Mouse (Mus musculus) urinary bladder, postnatal 25 days (tissue): ENCODE measurements around the gene Fxyd6.

Experiments used
- DNase-seq: peaks from one replicate; pipeline ENCODE4 v3.0.0; 2022; ENCODE audit warnings: low spot score

The Fxyd6 gene

DNA sequence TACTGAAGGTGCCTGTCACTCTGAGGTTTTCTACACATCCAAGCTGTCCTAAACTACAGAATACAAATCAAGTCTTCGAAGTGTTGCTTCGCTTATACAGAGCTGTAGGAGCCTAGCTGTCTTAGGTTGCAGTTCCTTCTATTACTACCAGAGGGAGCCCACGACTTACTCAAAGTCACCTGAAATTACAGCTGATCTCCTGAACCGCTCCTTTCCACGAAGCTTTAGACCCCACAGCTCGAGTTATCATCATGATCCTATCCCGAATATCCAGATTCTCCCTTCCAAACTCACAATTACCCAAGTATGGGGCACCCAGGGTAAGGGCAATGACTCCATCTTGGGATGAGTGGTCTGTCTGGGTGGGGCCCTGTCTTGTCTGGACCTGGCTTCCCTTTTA lies 41.8 kb downstream of the Fxyd6 start:
- no peak for DNase-seq

DNA sequence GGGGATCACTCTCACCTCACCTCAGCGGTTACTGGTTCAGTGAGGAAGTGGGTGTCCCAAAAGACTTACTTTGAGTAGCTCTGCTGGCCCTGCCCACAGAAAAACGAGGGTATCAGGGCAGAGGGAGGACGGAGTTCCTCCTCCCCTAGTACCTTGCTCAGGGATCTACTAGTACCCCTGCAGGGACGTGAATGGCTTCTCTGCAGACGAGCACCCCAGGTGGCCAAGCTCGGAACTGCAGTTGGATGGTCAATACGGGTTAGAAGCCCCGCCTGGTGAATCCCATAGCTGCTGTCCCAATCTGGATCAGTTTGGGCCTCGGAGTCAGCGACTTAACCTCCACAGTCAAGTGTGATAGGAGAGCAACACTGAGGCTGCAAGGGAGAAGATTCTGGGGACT lies 42.3 kb downstream of the Fxyd6 start:
- peak; percentile 90 for DNase-seq

DNA sequence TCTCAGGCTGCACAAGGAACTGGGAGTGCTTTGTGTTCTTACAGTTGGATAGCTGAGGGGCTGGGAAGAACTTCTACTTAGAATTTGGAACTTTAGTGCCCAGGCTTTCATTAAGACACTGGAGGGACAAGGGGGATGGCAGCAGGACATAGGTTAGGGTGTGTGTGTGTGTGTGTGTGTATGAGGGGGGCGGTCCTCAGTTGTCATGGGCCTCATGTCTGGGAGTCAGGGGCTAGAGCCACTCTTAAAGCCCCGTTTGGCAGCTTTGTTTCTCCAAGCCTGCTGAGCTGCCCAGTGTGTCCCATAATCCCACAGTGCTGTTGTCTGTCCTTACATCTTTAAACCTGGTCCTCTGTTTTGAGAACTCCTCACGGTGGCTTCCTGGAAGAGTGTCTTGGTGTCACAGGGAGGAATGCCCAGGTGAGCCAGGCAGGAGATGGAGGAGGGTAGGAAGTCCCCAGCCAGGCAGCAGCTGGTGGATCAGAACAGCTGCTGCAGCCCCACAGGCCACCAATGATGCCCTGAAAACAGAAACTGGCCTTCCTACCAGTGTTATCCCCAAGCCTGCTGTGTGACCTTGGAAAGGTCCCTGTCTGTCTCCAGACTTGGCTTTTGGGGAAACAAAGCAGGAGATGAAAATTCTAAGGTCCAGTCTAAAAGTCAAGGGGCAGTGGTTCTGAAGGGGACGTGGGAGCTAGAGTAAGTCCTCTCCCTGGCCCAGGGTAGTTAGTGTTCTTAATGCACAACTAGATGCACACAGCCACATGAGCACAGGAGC lies 42.9 kb downstream of the Fxyd6 start:
- no peak for DNase-seq

DNA sequence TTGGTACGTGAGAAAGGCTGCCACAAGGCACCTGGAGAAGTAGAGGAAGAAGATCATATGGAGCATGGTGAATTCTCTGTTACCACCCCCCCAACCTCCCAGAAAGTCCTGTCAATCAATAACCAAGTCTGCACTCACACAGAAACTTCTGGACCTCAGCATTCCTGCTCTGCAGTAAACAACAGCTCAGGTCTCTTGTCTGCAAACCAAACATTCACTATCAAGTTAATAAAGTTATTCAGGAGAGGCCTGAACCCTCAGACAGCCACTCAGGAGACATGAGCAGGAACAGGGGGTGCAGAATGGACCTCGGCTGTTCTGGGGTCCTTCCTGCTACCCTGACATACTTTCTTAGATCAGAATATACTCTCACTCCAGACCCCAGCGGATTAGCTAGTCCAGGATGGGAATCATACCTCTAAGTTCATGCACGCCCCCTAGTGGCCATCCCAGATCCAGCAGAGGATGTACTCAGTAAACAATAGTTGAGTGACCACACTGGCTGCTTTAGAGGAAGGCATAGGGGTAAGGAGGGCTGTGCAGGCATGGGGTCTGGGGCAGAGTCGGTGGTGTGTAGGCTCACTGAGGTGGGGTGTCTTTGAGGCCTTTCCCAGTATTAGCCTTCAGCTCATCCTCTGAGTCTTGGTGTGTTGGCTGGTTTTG lies 43.6 kb downstream of the Fxyd6 start:
- DNase-seq, result no peak

DNA sequence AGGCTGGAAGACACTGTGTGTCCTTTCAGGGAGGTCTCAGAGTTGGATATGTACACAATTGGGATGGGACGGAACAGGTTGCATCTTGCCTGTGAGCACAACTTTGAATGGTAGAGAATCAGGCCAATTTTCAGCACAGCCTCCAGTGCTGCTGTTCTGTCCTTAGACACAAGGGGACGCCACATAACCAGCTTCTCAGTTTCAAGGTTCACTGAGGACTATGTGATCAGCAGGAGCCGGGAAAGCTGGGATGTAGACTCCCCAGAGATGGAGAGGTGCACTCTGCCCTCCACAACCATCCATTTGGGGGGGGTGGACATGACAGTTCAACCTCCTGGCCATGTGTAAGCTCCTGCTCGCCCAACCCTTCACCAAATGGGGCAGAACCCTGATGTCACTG lies 45.9 kb downstream of the Fxyd6 start:
- peak; percentile 59 for DNase-seq

DNA sequence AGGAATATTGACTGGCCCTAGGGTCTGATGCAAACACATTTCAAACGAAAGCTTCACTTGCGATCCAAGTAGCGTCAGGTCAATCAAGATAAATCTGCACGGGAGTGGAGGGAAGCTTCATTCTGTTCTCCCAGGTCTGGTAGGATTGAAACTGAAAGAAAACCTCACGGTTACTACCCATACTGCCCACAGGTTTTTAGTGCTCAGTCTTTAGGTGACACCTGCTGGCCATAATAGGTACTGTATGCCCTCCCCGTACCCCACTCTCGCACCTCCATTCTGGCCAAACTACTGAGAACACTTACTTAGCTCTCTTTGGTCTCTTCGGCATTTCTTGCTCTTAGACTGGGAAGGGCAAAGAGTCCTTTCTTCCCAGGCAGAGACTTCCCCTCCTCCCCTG lies 47.3 kb downstream of the Fxyd6 start:
- peak; percentile 38 for DNase-seq

DNA sequence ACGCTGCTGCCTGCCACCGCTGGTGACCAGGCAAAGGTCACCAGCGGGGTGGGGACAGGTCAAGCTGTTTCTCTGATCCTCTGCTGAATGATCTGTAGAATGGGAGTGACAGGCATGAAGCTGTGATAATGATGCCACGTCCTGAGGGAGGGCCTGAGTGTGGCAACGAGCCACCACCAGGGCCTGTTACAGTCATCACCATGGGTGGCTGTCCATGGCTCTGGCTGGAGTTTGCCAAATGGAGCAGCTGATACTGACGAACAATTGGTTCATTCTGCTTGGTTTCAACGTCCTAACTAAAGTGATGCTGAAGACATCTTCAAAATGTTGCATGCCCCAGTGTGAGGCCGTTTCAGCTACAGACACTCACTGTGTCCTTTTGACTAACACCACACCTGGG lies 48.3 kb downstream of the Fxyd6 start:
- DNase-seq, result no peak

DNA sequence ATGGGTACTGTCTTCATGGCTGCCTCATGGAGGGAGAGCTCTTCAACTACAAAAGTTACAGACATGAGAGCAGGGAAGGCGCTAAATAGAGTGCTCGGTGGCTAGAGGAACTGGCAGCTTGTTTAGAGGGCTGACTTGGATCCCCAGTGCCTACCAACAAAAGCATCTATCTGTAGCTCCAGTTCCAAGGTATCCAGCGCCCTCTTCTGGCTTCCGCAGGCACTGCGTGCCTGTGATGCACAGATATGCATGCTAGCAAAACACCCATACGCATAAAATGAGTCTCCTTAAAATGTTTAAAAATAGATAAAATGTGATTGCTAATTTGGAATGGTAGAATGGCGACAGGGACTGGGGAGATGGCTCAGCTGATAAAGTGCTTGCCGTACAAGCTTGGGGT lies 51.2 kb downstream of the Fxyd6 start:
- no peak for DNase-seq

DNA sequence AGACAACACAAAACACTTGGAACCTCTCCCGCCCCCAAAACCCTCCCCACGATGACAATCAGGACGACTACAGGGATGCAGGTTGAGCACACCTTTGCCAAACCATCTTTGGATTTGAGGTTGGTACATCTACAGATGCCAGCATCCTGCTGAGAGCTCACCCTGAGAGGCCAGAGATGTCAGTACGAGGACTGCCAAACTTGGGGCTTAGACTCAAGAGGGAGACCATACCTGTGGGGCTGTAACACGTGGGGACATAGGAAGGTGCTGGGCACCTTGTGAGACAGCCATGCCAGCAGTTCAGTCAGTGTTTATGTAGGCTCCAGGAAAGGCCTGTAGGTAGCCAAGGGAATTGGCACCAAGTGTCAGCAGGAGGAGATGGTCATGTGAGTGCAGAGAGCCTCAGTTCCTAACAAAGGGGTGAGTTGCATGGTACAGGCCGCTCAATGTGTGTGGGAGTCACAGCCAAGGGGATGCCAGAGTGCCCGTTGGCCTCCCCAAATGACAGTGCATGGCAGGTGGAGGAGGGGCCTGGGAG lies 52.8 kb downstream of the Fxyd6 start:
- no peak for DNase-seq

DNA sequence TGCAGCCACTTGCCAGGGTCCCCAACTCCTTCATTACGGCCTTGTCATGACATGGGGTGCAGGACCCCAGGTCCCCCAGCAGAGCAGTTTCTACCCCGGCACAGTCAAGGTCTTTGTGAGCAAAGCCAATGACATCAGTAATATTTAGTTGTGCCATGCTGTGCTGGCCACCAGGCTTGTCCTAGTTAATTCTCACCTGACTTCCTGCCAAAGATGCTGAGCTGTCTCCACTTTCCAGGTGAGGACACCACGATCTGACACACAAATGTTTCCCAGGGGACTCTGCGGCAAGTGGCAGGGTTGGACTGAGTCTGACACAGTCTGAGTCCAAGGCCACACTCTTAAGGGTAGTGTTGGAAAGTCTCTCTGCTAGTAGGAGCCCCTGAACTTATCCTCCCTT lies 56.5 kb downstream of the Fxyd6 start, which contains the start of gene Dscaml1:
Gene Dscaml1, plus strand, starts transcription at position 173 of the 400 bp plus-strand sequence.
- DNase-seq, result no peak

DNA sequence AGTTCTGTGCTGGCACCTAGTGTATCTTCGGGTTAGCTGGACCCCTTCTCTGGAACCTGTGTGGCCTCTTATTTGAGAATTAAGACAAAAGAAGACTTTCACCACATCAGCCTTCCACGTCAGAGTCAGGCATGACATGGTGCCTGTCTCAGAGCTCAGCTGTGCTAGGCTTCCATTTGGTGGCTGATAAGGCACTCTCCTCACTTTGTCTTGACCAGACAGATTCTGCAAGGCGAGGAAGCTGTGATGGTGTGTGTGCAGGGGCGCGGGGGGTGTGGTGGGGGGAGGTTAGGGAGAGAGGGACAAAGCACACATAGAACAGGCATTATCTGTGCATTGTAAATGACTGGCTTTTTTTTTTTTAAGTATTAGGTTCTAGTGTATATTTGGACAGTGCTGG lies 59.4 kb downstream of the Fxyd6 start:
- no peak for DNase-seq

DNA sequence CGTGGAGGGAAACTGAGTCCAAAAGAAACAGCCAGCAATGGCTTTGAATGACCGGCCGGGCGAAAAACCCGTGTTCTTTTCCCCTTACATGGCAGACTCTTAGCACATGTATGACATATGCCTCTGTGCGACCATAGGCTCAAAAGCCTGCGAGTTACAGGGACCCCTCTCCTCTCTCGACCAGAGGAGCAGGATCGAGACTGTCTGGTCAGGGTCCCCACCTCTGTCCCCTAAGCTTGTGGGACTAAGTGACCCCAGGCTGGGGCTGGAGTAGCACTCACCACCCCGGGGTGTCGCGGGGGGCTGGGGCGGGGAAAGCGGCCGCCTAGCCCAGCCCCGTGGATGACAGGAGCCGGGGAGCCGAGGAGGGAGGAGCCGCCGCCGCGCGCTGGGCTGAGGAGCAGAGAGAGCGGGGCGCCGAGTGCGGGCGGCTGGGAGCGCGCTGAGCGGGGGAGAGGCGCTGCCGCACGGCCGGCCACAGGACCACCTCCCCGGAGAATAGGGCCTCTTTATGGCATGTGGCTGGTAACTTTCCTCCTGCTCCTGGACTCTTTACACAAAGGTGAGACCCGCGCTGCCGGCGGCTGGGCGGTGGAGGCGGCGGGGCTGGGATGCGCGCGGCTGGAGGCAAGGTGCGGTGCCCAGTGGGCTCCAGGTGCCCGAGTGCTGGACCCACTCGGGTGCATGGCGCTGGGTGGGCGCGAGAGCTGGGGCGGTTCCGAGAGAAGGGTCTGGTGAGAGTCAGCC lies 60.1 kb downstream of the Fxyd6 start:
- no peak for DNase-seq

DNA sequence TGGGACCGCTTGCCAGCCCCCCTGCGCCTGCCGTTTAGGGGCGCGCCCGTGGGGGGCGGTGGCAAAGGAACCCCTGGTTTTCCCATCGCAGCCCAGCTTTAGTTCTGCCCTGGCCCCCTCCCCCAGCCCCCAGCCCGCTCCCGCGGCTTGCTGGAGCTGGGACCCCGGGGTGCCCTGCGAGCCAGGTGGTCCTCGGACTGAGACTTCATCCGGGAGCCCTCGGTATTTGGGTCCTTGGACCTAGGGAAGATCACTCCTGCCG lies 60.6 kb downstream of the Fxyd6 start:
- no peak for DNase-seq

DNA sequence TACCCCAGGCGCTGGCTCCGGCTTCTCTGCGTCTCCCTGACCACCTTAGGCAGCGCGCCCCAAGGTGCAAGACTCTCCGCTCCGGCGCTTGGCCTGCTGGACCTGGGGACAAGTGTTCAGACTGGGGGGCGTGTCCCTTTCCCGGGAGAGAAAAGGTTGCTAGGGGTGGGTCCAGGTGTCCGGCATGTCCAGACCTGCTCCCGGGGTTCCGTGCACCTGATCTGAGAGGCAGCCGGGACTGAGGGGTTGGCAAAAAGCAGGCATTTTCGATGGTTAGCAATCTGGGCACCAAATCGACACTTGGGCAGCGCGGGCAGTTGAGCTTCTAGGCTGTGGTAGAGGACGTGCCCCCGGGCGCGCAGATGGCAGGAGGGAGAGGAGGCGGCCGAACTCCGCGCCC lies 61.2 kb downstream of the Fxyd6 start:
- peak; percentile 29 for DNase-seq

DNA sequence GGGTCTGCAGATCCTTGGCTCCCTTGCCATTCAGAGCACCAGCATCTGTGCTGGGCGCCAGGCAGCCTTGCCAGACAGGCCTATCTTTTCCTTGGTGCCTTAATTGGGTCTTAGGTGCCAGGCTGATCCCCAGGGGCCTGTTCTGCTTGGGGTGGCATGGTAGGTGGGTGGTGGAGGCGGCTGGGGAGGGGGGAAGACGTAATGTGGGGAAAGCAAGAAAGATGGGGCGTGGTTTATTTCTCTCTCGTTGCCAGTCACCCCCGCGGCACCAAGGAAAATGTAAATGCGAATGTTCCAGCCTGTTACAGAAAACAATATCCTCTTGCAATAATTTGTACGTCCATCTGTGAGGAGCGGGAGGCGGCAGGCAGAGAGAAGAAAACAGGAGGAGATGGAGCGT lies 62.7 kb downstream of the Fxyd6 start:
- no peak for DNase-seq

DNA sequence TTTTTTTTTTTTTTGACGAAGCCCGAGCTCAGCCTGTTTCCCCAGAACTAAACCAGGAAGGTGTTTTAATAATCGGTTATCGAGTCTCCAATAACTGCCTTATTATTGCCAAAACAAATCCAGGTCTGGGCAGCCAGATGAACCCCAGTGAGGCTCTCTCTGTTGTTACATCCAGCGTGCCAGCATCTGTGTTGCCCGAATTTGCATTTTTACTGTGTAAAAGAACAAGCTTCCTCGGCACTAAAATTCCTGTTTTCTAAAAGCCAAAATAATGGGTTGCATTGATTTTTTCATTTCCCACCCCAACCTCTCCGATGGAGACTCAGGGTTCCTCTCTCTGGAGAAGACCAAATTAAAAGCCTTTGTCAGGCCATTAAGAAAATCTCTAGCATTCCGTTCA lies 63.1 kb downstream of the Fxyd6 start:
- DNase-seq, result no peak

DNA sequence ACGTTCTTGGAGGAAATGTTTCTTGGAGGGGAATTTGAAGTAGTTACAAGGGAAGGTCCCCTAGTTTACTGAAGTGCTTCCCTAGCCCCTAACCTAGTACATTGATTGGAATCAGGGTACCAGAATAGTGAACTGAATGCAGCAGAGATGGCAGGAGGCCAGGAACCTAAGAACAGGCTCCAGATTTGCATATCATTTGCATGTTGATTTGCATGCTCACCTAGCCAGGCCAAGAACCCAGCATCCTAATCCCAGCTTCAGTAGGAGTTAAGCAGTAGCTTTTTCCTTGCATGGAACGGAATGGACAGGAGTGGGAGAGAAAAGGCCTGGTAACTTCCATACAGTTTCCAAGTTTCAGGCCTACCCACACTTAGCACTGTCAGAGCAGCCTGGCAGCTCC lies 64.2 kb downstream of the Fxyd6 start:
- DNase-seq, result no peak

DNA sequence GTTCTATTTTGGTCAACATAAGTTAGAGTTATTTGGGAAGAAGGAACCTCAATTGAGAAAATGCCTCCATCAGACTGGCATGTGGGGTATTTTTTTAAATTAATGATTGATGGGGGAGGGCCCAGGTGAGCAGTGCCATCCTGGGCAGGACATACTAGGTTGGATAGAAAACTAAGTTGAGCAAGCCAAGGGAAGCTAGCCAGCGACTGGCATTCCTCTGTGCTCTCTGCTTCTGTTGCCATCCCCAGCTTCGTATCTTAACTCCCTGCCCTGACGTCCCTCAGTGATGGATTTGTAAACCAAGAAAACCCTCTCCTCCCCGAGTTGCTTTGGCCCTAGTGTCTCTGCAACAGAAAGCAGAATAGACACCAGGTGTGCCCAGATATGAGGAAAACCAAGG lies 69.0 kb downstream of the Fxyd6 start:
- no peak for DNase-seq

DNA sequence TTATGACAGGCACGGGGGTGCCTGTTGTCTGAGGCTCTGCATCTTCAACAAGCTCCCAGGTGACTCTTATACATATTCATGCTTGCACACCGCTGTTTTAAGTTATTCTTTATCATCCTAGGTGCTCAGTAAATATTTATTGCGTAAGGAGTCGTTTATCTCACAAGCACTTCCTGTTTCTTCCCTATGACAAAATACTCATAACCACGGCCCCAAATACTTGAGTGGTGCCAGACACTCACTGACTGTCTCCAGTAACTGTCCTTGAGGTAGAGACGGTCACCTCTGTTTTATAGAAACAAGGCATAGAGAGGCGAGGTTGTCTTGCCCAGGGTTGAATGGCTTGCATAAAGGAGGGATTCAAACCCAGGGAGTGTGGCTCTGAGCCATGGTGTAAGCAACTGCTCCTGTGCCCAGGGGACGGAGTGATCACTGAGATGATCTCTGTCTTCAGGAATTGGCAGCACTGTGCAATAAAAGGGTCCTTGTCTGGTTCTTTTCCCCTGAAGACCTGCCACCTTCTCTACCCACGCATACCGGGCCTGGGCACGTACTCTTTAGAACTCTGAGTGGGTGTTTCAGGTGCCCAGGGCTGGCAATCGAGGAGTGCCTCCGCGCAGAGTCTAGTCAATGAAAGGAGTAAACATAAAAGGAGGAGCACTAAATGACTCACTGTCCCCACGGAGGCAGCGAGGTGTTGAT lies 70.2 kb downstream of the Fxyd6 start:
- DNase-seq, result no peak

DNA sequence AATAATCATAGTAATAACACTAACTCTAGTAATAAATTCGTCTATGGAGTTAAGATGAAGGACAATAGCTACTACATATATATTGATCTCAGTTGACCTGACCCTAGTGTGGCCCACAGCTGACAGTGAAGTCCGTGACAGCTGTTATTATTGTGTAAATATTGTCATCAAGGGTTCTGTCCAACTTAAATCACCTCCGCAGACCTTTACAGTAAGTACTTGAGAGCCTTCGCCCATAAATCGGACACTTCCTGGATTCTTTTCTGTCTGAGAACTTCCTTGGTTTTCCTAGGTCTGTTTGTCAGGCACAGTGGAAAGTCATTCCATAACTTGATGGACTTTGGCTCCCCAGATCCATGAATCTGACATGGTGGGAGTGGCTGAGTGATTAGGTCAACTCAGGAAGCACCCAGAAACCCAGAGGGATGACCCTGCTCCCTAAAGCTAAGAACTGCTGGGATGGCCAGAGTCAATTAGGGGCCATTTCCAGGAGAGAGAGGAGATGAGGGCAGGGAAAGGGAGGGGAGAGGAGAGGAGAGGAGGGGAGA lies 74.3 kb downstream of the Fxyd6 start:
- DNase-seq, result no peak
